Mouse (Mus musculus) adipose tissue, adult 10 weeks (tissue): ENCODE measurements around the gene Cd69. TPM values are rescaled to one million over a fixed set of nuclear protein-coding genes. Genes with fewer than 3 reads are reported as not detected.

Source experiments
- polyA plus RNA-seq: library from polyadenylated mRNA; stranded (reverse); fragments of 350-450 nt; fragmentation: Illumina TruSeq; extraction: RNeasy Lipid Tissue Mini Kit (QIAGEN cat#74804); gene quantifications from one replicate; pipeline ENCODE4 v1.2.3, GENCODE M21; 2014; ENCODE audit warnings: low read depth, low replicate concordance

Cd69 gene
- polyA plus RNA-seq = 0.68 TPM

DNA sequence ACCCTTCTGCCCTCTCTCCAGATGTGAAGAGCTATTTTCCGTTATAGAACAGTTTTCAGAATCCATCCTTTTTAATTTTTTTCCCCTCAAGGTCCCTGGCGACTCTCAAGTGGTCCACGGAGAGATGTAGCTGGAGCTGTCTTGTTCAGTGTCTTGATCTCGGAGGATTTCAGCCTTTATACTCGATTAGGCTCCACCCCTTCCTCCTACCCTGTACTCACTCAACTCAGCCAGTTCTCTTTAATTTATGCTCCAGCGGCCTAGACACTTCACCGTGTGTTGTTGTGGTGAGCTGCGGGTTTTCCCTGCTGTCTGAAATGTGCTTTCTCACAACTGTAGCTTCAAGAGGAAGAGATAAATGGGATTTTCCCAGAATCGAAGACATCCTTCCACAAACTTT lies at the start of gene Cd69:
Gene Cd69, minus strand, starts transcription at position 217 of the 400 bp plus-strand sequence.

Other genes starting within 250 kb of the Cd69 start
- 0.47 TPM for gene Klrb1f, start 229.5 kb downstream of the Cd69 start, polyA plus RNA-seq
- 0.24 TPM for gene Clec2e, start 174.5 kb downstream of the Cd69 start, polyA plus RNA-seq
- 86.9 TPM for gene Clec2d, start 94.8 kb downstream of the Cd69 start, polyA plus RNA-seq
- gene 4922502D21Rik, start 56.4 kb upstream of the Cd69 start, polyA plus RNA-seq = 20.7 TPM
- gene Clec12a, start 67.3 kb upstream of the Cd69 start, polyA plus RNA-seq = 6.0 TPM
- 0.55 TPM for gene Clec12b, start 110.4 kb upstream of the Cd69 start, polyA plus RNA-seq
- not detected for gene Clec1b, start 121.9 kb upstream of the Cd69 start, polyA plus RNA-seq
- gene Clec9a, start 133.4 kb upstream of the Cd69 start, polyA plus RNA-seq = 2.1 TPM
- 2.6 TPM for gene Clec1a, start 176.6 kb upstream of the Cd69 start, polyA plus RNA-seq
- gene Olr1, start 231.7 kb upstream of the Cd69 start, polyA plus RNA-seq = 0.38 TPM
- gene Tmem52b, start 237.1 kb upstream of the Cd69 start, polyA plus RNA-seq = not detected